Mouse (Mus musculus) stomach, postnatal 0 days (tissue): Measurements from ENCODE around the gene Snd1. TPM values are rescaled to one million over a fixed set of nuclear protein-coding genes. Genes with fewer than 3 reads are reported as not detected.
"Not testable (repeated sequence)": the region's sequence is repeated elsewhere in the genome, so short reads cannot be mapped to it uniquely, and the experiment has no call there.

ENCODE experiments used
- ATAC-seq: fragments of 200-750 bp; cut with Nextera tagmentation; 2 replicates; pipeline ENCODE4 v1.8.0; 2017; ENCODE audit not compliant: low FRiP score, low TSS enrichment
- DNase-seq: peaks from one replicate; pipeline ENCODE4 v3.0.0-alpha.2; 2016; ENCODE audit warnings: low spot score
- H3K27ac ChIP-seq: fragments of 300-500 bp; sonication (generic); replicated peaks from 2 replicates; pipeline ENCODE4 v1.5.1; 2014; ENCODE audit warnings: mild to moderate bottlenecking, control low read depth
- H3K27me3 ChIP-seq: fragments of 300-500 bp; sonication (generic); 2 replicates; pipeline ENCODE4 v1.6.1; 2014; ENCODE audit warnings: low read length; ENCODE audit not compliant: control insufficient read depth, insufficient read depth
- H3K36me3 ChIP-seq: fragments of 300-500 bp; sonication (generic); 2 replicates; pipeline ENCODE4 v1.6.1; 2014; ENCODE audit warnings: low read length, mixed read lengths; ENCODE audit not compliant: control insufficient read depth, insufficient read depth
- H3K4me1 ChIP-seq: fragments of 300-500 bp; sonication (generic); replicated peaks from 2 replicates; pipeline ENCODE4 v1.6.1; 2014; ENCODE audit warnings: antibody characterized with exemption; ENCODE audit not compliant: control insufficient read depth, insufficient read depth
- H3K4me2 ChIP-seq: fragments of 300-500 bp; sonication (generic); replicated peaks from 2 replicates; pipeline ENCODE4 v1.6.1; 2014; ENCODE audit warnings: low read depth, mild to moderate bottlenecking, control low read depth, moderate library complexity
- H3K4me3 ChIP-seq: fragments of 300-500 bp; sonication (generic); 2 replicates; pipeline ENCODE4 v1.5.1; 2014; ENCODE audit warnings: low read depth, low read length, control low read depth
- H3K9ac ChIP-seq: fragments of 300-500 bp; sonication (generic); 2 replicates; pipeline ENCODE4 v1.6.1; 2014; ENCODE audit warnings: mild to moderate bottlenecking, low read length, control low read depth, mixed read lengths
- H3K9me3 ChIP-seq: fragments of 300-500 bp; sonication (generic); 2 replicates; pipeline ENCODE4 v1.6.1; 2016; ENCODE audit warnings: low read length; ENCODE audit not compliant: control insufficient read depth
- CTCF ChIP-seq: IDR thresholded peaks from 2 replicates; pipeline ENCODE4 v1.5.1; 2016; ENCODE audit warnings: antibody characterized with exemption, low read depth, mild to moderate bottlenecking, moderate library complexity
- EP300 ChIP-seq: optimal IDR thresholded peaks from 2 replicates; pipeline ENCODE3; 2016; ENCODE audit warnings: antibody characterized with exemption
- WGBS: fragments of 180-500 bp; shearing (Covaris S2); extraction: QIAGEN DNeasy Blood & Tissue Kit; methylation state at CpG from one replicate; pipeline ENCODE4 v1.1.7; 2014; 5-methylcytosine and 5-hydroxymethylcytosine counted together
- polyA plus RNA-seq: library from polyadenylated mRNA; unstranded; fragments of >200 nt; fragmentation: Nextera tagmentation; extraction: Ambion mirVana; gene quantifications from 2 replicates; pipeline ENCODE4 v1.2.1, GENCODE M21; 2015

The Snd1 gene
- polyA plus RNA-seq, 1 experiment from 2014 or later: 81.3 TPM

DNA sequence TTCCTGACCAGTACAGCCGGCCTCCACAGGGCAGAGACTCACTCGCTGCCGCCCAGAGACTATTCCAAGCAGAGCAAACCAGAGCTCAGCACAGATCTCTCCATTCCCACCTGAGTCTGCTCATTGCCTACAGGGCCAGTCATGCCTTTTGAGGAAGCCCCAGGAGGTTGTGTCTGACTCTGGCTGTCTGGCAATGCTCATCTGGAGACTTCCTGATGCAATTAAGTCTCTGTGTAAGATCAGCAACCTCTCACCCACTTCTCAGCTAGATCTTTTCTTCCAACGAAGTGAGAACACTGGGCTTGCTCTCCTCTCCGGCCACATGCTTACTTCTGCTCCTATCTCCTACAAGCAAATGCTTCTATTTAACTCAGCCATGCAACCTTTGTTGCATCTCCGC, 444.4 kb downstream of the Snd1 start:
- no peaks in the 10 kb centered on the region for H3K9me3 ChIP-seq
- ATAC-seq (no peak), DNase-seq (no peak)
- H3K27me3 ChIP-seq: no peaks in the 10 kb centered on the region
- no peaks in the 10 kb centered on the region for H3K36me3 ChIP-seq
- H3K4me2 ChIP-seq: no peak overlapping the region
- no peak overlapping the region for H3K27ac ChIP-seq
- no peak overlapping the region for H3K4me3 ChIP-seq
- H3K4me1 ChIP-seq: no peaks in the 10 kb centered on the region
- TF ChIP-seq EP300 (no peak), CTCF (no peak)
- H3K9ac ChIP-seq: no peak overlapping the region
- 59% methylated on average over 6 of the region's 6 CpGs for WGBS

DNA sequence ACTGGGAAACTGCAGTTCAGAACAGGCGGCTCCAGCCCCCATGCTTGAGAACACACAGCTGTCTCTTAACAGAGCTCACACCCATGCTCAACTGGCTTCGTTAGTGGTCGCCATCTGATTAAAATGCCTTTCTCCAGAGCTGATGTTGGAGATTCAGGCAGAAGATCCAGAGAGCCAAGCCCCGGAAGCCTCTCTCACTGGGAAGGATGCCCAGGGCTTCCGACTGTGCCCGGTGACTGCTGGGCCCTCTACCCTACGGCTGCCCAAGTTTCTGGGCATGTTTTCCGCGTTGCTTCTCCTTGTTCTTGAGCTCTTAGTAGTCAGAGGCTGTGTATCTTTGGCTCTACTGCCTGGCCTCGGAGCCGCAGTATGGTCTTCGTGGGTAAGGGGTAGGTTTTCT, 447.4 kb downstream of the Snd1 start:
- 85% methylated on average over 12 of the region's 12 CpGs for WGBS
- H3K4me1 ChIP-seq: no peaks in the 10 kb centered on the region
- no peak overlapping the region for H3K4me3 ChIP-seq
- TF ChIP-seq EP300 (no peak), CTCF (no peak)
- DNase-seq: no peak
- H3K27me3 ChIP-seq: no peaks in the 10 kb centered on the region
- no peak overlapping the region for H3K9ac ChIP-seq
- H3K9me3 ChIP-seq: no peaks in the 10 kb centered on the region
- no peak overlapping the region for H3K4me2 ChIP-seq
- H3K27ac ChIP-seq: no peak overlapping the region
- no peak for ATAC-seq
- no peaks in the 10 kb centered on the region for H3K36me3 ChIP-seq

DNA sequence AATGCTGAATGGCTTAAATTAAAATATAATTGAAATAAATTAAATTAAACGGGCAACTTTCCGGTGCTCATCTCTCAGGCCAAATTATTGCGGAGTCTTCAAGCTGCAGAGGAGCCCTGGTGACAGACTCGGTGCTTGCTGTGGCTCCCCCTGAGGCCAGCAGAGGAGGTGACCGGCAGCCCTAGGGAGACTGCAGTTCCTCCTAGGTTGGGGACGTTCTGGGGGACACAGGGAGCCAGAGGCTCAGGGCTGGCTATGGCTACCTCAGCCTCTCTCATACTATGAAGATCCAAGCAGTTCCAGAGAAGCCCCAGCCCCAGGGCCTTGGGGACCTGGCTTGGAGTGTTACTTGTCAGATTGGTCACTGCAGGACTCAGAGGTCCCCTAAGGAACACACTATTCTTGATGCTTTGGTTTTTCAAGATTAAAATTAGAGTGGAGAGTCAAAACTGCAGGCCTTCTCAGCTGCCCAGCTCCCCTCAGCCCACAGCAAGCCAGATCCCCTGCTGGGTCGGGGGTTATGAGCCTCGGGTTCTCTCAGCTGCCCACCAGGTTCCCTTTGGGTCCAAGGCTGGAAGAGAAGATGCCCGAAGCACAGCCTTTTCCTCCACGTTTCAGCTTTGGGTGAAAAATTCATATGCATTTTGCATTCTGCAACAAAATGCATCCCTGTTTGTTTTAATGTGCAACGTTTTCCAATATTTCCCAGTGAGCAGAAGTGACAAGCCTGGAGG, 448.3 kb downstream of the Snd1 start:
- Histone ChIP-seq H3K4me3 (no peak overlapping the region), H3K27ac (no peak overlapping the region), H3K4me1 (no peaks in the 10 kb centered on the region), H3K27me3 (no peaks in the 10 kb centered on the region), H3K9ac (no peak overlapping the region), H3K9me3 (no peaks in the 10 kb centered on the region), H3K4me2 (no peak overlapping the region), H3K36me3 (no peaks in the 10 kb centered on the region)
- DNase-seq: no peak
- no peak for ATAC-seq
- no peak for TF ChIP-seq EP300
- TF ChIP-seq CTCF: peak; percentile 23; the same call in 1 of the 2 replicates
- WGBS: 76% methylated on average over 11 of the region's 11 CpGs

DNA sequence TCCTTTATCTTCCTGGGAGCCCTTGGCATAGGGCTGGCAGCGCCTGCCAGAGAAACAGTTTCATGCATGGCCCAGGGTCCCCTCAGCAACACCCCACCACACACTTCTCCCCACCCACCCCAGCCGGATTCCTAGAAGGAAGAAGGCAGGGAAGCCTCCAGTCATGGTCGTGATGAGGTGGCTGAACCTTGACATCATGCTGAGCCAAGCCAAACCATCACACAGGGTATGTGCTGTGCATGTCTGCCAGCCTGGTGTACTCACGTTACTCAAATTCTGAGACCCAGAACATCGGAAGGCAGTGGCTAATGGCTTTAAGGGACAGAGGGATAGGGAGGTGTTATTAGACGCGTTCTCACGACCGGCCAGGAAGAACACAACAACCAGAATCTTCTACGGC, 448.9 kb downstream of the Snd1 start:
- Histone ChIP-seq H3K4me2 (no peak overlapping the region), H3K9ac (no peak overlapping the region), H3K9me3 (no peaks in the 10 kb centered on the region), H3K4me1 (no peaks in the 10 kb centered on the region), H3K27me3 (no peaks in the 10 kb centered on the region), H3K4me3 (no peak overlapping the region), H3K36me3 (no peaks in the 10 kb centered on the region), H3K27ac (no peak overlapping the region)
- no peak for ATAC-seq
- TF ChIP-seq CTCF: no peak
- TF ChIP-seq EP300: no peak
- DNase-seq: no peak
- WGBS: 82% methylated on average over 10 of the region's 10 CpGs

DNA sequence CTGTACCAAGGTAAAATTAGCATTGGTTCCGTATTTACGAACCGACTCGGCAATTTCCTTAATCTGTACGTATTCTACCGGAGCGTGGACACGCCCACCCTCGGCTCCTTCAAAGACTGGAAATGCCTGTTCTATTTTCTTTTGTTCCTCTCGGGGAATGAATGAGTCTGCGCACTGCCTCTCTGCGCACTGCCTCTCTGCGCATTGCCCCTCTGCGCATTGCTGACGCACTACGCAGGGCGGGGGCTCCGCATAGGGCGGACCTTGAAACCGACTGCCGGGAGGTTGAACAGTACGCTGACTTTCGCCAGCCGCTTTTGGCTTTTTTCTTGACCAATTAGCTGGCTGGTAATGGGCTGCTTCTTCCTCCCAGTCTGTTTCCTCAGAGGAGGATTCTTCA, 453.0 kb downstream of the Snd1 start:
- not testable (repeated sequence) for H3K9ac ChIP-seq, ATAC-seq, DNase-seq, H3K4me3 ChIP-seq, H3K27ac ChIP-seq, H3K4me2 ChIP-seq, H3K9me3 ChIP-seq, H3K36me3 ChIP-seq, H3K4me1 ChIP-seq, H3K27me3 ChIP-seq
- WGBS: 85% methylated on average over 7 of the region's 24 CpGs

DNA sequence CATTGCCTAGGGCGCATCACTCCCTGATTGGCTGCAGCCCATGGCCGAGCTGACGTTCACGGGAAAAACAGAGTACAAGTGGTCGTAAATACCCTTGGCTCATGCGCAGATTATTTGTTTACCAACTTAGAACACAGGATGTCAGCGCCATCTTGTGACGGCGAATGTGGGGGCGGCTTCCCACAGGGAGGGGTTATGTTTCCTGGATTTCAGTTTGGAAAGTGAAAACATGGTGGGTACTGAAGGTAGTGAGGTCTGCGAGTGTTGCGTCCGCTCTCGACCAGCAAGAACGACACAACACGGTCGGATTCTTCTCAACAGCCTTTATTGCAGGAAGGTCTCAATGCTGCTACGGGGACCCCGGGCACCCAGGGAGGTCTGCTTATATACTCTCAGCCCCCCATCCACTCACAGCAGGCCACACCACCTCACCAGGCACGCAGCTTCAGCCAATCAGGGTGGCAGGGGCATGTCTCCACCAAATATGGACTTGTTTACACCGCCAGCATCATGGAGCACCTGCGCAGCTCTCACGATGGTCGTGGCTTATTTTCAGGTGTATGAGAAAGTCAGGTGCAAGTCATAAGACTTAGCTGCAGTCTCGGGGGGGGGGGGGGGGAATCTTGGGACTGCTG, 454.3 kb downstream of the Snd1 start:
- not testable (repeated sequence) for H3K36me3 ChIP-seq, H3K9ac ChIP-seq, H3K27ac ChIP-seq, H3K4me1 ChIP-seq, H3K27me3 ChIP-seq, H3K4me2 ChIP-seq, H3K9me3 ChIP-seq, ATAC-seq, DNase-seq, H3K4me3 ChIP-seq
- WGBS: 83% methylated on average over 18 of the region's 25 CpGs
